Mouse (Mus musculus) cerebellum, adult 2 months (tissue): ENCODE measurements around the gene Ifitm6.

Experiments
- CTCF ChIP-seq: fragments of 200-500 bp; IDR thresholded peaks from 2 replicates; pipeline ENCODE4 v1.5.1; 2011; ENCODE audit warnings: low read depth, mild to moderate bottlenecking, control low read depth, low read length, moderate library complexity, borderline replicate concordance; ENCODE audit not compliant: insufficient read depth
- POLR2A ChIP-seq: fragments of 200-500 bp; IDR thresholded peaks from 2 replicates; pipeline ENCODE4 v1.6.1; 2011; ENCODE audit warnings: low read length, control low read depth, borderline replicate concordance; ENCODE audit not compliant: insufficient read depth

- TF ChIP-seq CTCF, result no peak
- no peak for TF ChIP-seq POLR2A
Measured at GRCm38 (mm10) chr7:141038090-141039032, 20.6 kb upstream of the Ifitm6 start.
